Mouse (Mus musculus): Measurements from ENCODE around the gene Stom.

The Stom gene

DNA sequence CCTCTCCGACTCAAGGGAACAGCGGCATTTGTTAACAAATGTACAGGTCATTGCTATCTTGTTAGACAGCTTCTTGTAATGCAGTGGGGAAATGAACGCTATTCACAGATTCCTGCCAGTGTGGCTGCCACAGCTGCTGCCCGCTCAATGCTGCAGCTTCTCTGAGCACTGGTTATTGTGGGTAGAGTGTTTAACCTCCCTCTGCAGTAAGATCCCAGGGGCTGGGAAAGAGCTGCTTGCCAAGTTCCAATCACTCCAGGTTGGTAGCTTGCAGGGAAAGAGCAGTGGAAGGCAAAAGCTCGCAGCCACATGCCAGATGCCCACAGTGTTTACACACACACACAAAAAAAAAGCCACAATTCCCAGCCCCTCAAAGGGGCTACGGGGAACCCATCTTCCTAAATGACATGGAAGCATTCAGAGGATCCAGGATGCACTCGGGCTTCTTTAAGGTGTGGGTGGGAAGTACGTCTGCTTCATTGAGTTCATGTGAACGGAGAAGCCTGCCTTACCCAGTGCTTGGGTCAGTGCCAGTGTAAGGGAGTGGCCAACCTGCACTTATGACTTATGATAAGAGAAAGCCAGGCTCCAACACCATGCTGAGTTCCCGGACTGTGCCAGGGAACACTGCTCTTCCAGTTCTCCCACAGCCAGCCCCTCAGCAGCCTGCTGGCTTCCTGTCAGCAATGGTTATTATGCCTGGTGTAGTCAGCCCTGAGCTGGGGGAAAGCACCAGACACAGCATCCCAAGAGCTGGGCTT lies 14.2 kb downstream of the Stom start:
- no peak for DNase-seq (ENCODE audit: low read depth in 2 of 2, low spot score in 2 of 2)

DNA sequence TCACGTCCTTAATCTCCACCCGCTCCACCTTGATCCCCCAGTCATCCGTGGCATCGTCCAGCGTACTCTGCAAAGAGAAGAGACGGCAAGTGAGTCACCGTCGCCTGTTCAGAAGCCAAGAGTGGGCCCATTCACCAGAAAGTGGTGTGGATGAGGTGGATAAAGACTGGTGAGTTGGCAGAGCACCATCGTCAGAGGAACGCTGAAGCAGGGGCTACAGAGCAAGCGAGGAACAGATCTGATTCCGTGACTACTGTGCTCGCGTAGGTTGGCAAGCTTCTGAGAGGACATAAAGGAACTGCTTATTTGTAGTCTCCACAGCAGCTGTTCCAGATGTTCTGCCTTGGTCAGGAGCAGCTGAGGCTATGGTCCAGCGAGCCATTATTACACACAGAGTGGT lies 16.4 kb downstream of the Stom start:
- no peak for DNase-seq (ENCODE audit: low read depth in 2 of 2, low spot score in 2 of 2)

DNA sequence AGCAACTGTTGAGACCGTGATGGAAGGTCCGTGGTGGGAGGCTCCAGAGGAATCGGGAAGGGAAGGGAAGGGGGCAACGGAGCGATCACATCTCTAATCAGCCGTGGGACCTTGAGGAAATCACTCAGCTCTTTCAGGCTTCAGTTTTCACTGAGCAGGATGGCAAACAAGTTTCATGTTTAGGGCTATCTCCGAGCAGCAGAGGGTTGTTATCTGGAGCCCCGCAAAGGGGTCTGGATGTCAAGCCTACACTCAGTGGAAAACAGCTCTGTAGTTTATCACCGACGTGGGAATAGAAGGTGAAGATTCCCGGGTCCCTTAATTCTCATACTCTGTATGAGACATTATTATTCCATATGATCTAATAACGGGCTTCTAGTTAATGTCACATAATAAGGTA lies 18.4 kb downstream of the Stom start:
- no peak for DNase-seq (ENCODE audit: low read depth in 2 of 2, low spot score in 2 of 2)

DNA sequence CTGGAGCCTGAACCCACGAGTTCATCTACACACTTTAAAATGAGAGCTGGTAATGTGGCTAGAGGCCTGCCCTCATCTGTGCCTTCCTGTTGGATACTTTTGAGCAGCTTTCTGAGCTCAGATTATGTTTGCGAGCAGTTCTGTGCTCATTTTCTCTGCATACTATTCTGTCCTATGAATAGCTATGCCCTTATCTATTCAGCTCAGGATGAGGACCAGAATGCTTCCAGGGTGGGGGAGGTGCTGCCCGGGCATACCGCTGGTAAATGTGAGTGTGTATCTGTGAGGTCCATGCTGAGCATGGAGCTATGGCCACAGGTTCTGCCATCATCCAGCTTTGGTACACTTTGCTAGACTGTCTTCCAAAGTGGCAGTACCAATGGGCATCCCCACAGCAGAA lies 19.2 kb downstream of the Stom start:
- no peak for DNase-seq (ENCODE audit: low read depth in 2 of 2, low spot score in 2 of 2)

DNA sequence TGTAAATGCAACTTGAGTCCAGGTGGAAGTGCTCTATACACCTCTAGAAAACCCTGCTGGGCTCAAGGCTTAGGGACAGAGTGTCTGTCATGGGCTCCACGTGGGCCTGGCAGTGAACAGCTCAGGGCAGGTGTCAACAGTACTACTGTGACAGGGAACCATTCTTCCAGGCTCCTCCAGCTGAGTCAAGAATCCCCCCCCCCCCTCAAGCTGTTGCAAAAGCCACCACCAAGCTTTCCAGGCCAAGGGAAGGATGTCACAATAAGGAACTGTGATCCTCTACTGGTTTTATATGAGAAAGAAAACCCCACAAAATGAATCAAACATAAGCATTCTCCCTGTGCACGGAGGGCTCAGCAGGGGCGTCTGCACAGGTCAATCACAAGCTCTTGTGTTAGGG lies 22.5 kb downstream of the Stom start:
- DNase-seq (ENCODE audit: low read depth in 2 of 2, low spot score in 2 of 2), result no peak

DNA sequence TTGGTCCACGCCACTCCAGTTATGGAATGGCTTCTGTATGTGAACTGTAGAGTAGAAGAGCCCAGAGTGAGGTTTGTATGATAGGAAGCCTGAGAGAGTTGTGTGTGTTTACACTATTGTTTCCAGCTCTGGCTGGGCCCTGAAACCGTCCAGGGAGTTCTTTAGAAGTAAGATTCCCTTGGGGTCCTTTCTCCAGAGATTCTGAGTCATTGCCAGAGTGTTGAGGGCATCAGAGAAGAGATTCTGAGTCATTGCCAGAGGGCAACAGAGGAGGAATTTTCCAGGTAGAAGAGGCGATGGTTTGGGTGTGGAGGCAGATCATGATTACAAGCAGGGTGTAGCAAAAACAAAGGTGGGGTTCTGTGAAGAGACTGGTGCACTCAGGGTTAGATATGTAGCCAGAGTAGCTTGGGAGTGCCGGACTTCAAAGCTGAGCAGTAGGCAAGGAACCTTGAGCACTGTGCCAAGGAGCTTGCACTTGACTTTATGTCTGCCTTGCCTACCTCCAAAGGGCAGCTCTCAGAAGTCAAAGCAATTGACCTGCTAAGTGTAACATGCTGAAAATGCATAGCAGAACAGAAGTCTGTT lies 26.8 kb downstream of the Stom start:
- no peak for DNase-seq (ENCODE audit: low read depth in 2 of 2, low spot score in 2 of 2)

DNA sequence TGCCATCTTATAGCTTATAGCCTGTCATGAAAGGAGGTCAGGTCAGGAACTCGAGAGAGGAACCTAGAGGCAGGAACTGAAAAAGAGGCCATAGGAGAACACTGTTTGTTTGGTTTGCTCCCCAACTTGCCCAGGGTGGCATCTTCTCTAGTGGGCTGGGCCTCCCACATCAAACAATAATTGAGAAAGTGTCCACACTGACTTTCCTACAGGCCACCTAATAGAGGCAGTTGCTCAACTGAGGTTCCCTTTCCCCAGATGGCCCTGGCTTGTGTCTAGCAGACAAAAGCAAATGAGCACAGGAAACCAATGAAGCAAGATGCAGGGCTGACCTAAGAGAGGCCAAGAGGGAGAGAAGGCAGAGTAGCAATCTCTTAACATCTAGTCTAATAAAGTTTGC lies 28.6 kb downstream of the Stom start:
- DNase-seq (ENCODE audit: low read depth in 2 of 2, low spot score in 2 of 2), result no peak

DNA sequence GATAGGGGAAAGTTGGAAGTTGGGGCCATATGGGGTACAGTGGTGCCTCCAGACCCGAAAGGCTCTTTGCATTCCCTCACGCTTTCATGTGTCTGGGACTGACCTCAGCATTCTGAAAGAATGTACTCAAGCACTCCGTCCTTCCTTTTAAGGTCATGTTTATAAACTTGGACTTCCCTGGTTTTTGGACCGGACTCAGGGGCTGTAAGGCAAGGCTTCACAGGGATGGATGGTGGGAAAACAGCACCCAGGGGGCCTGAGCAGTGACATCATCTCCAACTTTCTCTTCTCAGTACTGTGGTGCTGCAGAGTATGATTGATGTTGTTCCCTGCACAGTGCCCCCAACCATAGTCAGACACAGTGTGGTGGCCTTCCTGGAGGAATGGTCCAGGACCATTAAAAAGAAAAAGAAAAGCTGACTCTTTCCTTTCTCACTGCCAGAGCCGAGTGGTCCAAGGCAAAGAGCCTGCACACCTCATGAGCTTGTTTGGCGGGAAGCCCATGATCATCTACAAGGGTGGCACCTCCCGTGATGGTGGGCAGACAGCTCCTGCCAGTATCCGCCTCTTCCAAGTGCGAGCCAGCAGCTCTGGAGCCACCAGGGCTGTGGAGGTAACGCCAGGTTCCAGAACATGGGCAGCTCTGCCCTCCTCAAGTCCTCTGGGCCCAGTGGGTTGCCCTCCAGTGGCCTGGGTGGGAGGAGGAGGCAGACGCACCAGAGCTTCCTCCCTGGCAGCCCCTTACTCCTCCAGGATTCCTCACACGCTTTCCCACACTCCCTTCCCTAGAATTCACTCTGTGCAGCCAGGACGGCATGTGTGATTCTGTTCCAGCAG lies 34.5 kb downstream of the Stom start:
- no peak for DNase-seq (ENCODE audit: low read depth in 2 of 2, low spot score in 2 of 2)

DNA sequence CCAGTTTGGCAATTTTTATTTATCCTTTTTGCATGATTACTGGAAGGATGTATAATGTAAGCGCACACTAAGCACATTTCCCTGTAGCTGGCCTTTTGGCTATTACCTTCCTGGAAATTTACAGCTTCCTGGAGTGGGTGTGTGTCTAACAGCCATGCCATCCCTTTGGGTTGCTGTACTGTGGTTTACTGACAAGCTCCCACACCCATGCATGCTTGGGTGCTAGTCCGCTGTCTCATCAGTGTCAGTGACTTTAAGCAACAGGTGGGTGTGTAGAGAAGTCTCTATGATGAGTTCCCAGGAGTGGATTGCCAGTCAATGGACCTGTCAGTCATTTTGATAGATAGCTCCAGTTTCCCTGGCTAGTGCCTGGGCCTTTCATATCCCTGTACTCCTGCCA lies 37.3 kb downstream of the Stom start:
- DNase-seq (ENCODE audit: low read depth in 2 of 2, low spot score in 2 of 2), result no peak

DNA sequence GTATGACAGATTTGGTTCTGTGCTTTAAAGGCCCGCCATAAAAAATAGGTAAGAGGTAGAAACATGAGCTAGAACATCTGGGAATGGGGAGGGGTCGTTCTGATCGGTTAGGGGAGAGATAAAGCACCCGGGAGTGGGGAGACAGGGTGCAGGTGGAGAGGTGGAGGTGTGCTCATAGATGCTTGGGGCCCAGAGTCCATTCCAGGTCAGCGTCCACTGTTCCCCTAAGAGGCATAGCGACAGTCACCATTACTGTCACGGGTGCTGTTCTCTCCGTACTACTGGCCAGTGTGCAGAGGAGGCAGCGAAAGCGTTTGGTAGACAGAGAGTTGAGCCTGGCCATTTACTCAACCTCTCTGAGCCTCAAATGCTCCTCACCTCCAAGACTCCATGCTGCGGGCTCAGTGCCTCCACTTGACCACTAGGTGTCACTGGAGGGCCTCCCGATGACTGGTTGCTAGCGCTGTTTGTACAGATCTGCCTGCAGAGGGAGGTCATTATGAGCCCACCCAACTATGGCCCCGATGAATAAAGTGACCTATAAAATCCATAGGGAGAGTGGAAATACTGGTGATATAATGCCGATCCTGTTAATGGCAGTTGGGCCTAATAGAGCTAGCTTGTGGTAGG lies 39.0 kb downstream of the Stom start:
- DNase-seq (ENCODE audit: low read depth in 2 of 2, low spot score in 2 of 2), result peak; percentile 64 to 72

DNA sequence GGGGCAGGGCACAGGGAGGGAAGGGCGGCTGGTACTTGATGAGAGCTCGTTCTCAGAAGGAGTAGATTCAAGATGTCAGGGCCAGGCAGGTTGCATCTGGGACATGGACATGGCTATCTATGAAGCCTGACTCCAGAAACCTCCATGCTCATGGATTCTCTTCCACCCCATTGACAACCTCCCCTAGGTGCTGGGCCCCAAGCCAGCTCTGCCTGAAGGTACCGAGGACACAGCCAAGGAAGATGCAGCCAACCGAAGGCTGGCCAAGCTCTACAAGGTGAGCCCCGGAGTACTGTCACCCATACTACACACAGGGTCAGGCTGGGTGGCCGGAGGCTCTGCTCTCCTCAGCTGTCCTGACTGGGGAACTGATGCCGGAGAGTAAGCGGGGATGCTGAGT lies 43.5 kb downstream of the Stom start:
- DNase-seq (ENCODE audit: low read depth in 2 of 2, low spot score in 2 of 2), result no peak

DNA sequence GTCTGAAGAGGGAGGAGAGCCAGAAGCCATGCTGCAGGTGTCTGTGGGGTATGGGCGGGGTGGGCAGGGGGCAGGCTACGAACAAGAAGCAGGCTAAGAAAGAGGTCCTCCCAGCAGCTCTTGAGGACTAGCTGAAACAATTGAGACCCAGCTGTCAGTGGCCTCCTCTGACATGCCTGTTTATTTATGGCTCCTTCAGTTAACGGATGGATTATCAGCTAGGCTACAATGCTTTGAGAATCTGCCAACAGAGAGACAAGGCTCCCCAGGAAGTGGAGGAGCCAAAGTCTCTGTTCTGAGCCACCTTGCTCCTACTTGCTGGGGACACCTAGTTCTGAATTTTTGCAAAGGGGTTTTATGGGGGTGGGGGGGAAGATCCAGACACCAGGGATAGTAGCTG lies 44.1 kb downstream of the Stom start:
- DNase-seq (ENCODE audit: low read depth in 2 of 2, low spot score in 2 of 2), result no peak

DNA sequence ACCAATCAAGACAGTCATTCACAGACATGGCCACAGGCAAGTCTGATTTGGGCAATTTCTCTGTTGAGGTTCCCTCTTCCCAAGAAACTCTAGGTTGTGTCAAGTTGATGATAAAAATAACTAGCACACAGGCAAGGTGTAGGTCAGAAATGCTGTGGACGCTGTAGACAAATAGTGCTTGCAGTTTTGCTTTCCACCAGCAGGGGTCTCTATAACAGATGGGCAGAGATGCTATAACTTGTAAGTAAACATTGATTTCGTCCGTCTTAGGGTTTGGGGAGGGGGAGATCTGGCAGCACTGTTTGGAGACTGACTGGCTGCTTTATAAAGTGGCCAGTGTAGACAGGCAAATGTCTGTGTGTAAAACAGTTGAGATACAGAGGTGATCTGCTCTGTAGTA lies 44.9 kb downstream of the Stom start:
- DNase-seq (ENCODE audit: low read depth in 2 of 2, low spot score in 2 of 2), result peak; percentile 37 to 48

DNA sequence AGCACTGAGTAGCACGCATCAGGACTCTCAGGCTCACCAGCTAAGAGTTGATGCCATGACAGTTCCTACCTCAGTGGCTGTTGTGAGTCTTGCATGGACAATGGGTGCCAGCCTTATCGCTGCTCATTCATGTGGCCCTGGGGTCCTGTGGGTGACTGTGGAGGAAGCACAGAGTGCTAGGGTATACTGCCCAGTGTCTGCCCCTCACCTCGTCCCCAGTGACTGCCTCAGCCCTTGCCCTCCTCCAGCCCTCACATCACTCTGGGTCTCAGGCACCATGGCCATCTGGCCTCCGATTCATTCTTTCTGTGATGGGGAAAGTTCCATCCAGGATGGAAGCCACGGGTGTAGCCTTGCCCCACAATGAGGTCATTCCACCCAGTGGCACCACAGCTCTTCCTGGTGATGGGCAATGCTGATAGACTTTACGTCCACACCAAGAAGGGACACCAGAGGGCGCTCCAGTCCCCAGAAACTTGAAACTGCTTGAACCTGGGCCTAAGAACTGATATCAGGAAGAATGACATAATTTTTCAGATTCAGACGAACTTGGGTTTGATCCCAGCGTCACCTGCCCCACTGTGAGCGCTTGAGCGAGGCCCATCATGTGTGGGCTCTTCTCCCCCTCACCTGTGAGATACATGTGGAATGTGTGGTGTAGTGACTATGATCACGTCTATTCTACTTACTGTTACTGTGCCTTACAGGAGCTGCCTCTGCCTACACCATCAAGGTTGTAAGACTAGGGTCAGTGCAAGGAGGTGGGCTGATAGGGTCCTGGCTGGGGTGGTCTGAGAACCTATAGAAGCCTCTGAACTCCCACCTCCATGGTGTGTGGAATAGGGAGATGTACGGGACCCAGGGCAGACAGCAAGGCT lies 47.8 kb downstream of the Stom start:
- DNase-seq (ENCODE audit: low read depth in 2 of 2, low spot score in 2 of 2), result peak; percentile 61 to 81

DNA sequence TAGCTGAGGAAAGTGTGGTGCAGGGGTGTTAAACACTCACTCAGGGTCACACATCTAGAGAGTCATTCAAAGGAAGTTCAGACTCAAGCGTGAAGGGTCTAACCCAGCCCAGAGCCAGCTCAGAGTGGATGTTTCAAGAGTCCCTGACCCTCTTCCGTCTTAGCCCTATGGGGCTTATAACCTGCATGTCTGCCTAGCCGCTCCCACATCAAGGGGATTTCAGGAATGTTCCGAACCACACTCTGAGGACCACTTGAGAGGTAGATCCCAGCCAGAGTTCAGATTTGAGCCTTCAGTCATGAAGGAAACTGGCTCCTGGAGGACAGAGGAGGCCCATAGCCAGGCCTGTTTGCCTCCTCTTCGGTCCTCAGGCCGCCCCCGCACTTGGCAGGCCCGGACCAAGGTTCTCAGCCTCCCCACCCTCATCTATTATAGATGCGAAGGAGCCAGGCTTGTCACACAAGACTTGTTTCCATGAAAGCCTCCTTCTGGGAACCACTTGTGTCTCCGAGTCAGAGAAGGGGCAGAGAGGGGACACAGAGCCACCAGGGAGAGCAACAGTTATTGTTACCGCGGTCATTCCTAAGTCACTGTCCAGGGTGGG lies 49.7 kb downstream of the Stom start:
- no peak for DNase-seq (ENCODE audit: low read depth in 2 of 2, low spot score in 2 of 2)

DNA sequence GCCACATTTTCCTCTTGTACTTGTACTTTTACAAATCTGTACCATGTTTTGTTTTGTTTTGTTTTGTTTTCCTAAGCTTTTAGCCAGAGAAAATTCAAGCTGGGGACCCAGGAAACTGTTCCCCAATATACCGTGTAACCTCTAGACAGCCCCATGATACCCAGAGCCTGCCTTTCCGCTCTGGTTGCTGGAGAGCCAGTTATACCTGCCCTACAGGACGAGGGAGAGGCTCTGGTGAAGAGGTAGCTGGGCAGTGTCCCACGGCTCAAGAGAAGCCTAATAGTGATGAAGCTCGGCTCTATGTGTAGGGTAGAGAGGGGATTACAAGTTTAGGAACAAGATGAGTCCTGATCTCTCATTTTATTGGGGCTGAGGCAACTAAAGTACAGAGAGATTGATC lies 51.6 kb downstream of the Stom start:
- DNase-seq (ENCODE audit: low read depth in 2 of 2, low spot score in 2 of 2), result no peak

DNA sequence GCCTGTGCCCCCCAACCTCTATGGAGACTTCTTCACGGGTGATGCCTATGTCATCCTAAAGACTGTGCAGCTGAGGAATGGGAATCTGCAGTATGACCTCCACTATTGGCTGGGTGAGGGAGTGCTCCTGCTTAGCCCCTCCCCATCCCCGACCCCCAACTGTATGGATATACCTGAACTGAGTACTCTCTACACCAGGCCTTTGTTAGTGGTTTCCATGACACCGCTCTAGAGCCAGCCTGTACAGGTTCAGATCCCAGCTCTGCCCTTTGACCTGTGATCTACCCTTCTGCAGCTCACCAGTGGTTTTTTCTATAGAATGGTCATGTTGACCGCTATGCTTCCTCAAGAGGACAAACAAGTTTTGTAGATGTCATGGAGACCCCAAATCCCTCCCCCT lies 52.8 kb downstream of the Stom start:
- no peak for DNase-seq (ENCODE audit: low read depth in 2 of 2, low spot score in 2 of 2)

DNA sequence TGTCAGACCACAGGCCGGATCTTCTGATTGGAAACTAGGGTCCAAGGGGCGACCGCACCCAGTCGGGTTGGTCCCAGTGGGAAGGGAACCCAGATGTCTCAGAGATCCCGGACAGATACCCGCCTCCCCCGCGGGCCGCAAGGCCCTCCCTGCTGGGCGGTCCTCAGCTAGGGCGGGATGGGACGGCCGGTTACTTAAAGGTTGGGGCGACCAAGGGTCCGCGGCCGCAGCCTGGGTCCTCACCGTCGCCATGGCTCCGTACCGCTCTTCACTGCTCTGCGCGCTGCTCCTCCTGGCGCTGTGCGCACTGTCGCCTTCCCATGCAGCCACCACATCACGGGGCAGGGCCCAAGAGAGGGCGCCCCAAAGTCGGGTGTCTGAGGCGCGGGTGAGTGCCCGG lies 54.6 kb downstream of the Stom start:
- no peak for DNase-seq (ENCODE audit: low read depth in 2 of 2, low spot score in 2 of 2)

DNA sequence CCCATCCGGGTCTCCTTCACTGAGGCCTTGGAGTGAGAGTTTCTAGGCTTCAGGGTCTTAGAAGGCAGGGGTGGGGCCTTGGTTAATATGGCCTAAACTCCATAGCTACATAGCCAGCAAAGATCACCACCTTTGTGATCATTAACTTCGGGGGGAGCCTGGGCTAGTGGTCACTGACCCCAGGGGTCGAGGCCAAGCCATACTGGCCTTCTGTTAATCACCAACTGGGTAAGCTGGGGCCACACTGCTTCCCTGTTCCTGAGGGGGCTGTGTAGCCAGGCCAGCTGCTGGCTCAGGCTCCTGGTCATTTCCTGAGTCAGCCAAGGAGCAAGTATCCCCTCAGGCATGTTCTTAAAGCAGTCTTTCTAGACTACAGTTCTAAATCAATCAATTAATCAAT lies 56.8 kb downstream of the Stom start:
- no peak for DNase-seq (ENCODE audit: low read depth in 2 of 2, low spot score in 2 of 2)

DNA sequence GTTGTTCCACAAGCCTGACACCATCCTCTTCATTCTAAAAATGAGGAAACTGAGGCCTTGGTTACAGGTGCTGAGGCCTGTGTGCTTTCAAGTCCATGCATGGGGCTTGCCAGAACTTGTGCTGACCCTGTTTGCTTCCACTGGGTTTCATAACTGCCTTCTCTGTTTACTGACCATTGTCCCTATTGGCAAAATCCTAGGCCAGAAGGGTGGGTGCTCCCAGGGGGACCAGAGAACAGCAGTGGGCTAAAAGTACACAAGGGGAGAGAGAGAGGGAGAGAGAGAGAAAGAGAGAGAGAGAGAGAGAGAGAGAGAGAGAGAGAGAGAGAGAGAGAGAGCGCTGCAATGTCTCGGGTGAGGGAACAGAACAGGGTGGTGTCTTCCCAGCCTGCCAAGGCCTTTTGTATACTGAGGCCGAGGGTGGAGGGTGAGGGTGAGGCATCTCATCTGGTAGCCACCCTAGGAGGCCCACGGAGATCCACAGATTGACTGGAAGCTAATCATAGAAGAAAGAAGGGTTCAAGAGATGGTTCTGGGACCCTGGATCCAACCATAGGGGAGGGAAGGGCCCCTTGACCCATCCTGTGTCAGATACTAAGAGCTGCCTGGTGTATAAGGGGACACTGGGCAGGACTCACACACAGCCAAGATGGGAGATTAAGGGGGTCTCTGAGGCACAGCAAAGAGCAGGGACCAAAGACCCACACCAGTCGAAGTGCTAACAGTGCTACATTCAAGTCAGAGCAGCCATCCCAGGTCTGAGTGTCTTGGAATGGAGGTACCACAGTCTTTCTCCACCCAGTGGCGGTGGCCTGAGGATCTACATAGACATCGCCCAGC lies 58.2 kb downstream of the Stom start:
- DNase-seq (ENCODE audit: low read depth in 2 of 2, low spot score in 2 of 2), result no peak
